Mouse (Mus musculus) bone marrow macrophage, adult 2 months (primary cell): ENCODE data around the gene Lipc. TPM values are rescaled to one million over a fixed set of nuclear protein-coding genes. Genes with fewer than 3 reads are reported as not detected.
A peak's percentile ranks its signal among the peaks of the same experiment; 100 is the strongest.

ENCODE experiments used
- H3K27ac ChIP-seq: 2 replicates; pipeline ENCODE4 v1.5.1; 2012; ENCODE audit warnings: low read depth, low read length; ENCODE audit not compliant: insufficient read depth
- H3K4me1 ChIP-seq: 2 replicates; pipeline ENCODE4 v1.6.1; 2012; ENCODE audit warnings: low read length; ENCODE audit not compliant: control insufficient read depth, insufficient read depth
- H3K4me3 ChIP-seq: 2 replicates; pipeline ENCODE4 v1.5.1; 2012; ENCODE audit warnings: mild to moderate bottlenecking, low read length, moderate library complexity; ENCODE audit not compliant: insufficient read depth
- CTCF ChIP-seq: IDR thresholded peaks from 2 replicates; pipeline ENCODE4 v1.5.1; 2012; ENCODE audit warnings: low read depth, mild to moderate bottlenecking, low read length, moderate library complexity
- POLR2A ChIP-seq: IDR thresholded peaks from 2 replicates; pipeline ENCODE4 v1.6.1; 2012; ENCODE audit warnings: mild to moderate bottlenecking, low read depth, low read length, borderline replicate concordance
- polyA plus RNA-seq: library from polyadenylated mRNA; stranded (reverse); fragments of >200 nt; gene quantifications from 2 replicates; pipeline ENCODE4 v1.2.4, GENCODE M21; 2012; ENCODE audit not compliant: missing spikeins, insufficient read depth, insufficient read length

The Lipc gene
- polyA plus RNA-seq, 1 experiment: 0.32 TPM

- H3K4me3 ChIP-seq: no peak overlapping the region
- H3K27ac ChIP-seq: no peak overlapping the region
- no peak for TF ChIP-seq POLR2A
- TF ChIP-seq CTCF: no peak
- H3K4me1 ChIP-seq: no peaks in the 10 kb centered on the region
Observed at GRCm38 (mm10) chr9:70959447-70959846, 7.4 kb upstream of the Lipc start.

DNA sequence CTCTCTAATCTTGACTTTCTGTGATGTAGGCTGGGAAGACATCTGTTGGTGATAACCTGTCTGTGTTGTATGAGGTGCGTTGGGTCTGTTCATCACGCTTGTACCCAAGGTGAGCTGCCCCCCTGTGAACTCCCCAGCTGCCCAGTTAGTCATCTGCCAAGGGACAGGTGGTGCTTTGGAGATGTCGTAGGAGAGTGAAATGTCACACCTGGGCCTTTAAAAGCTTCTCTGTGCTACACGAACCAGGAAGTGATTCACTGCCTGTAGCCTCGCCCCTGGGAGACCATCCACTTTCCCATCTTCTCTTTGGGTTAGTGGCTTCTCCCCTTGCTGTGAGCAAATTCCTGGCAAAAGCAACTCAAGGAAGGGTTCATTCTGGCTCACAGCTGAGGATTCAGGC is 6.4 kb upstream of the Lipc start:
- no peak for TF ChIP-seq POLR2A
- TF ChIP-seq CTCF: no peak
- Histone ChIP-seq H3K4me1 (no peaks in the 10 kb centered on the region), H3K4me3 (no peak overlapping the region), H3K27ac (no peak overlapping the region)

DNA sequence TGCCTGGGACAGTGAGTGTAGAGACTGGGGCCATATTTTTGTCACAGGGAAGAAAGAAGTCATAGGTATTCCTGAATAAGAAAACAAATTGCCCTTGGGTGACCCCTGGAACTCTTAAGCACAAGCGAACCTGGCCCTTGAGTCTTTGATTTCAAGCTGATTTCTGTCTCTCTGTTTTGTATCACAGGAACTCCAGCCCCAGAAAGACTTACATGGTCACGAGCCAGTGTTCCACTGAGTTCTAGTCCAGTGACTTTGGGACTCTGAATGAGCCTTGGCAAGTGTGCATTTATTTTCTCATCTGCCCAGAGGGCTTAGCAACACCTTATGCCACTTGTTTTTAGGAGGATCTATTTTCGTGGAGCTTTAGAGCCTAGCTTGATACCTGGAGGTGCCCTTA is 5.7 kb upstream of the Lipc start:
- no peak overlapping the region for H3K4me3 ChIP-seq
- TF ChIP-seq CTCF: no peak
- TF ChIP-seq POLR2A: no peak
- H3K27ac ChIP-seq: no peak overlapping the region
- H3K4me1 ChIP-seq: no peaks in the 10 kb centered on the region

GRCm38 (mm10) chr9:70954226-70954625 is 2.2 kb upstream of the Lipc start:
- Histone ChIP-seq H3K27ac (no peak overlapping the region), H3K4me3 (no peak overlapping the region), H3K4me1 (no peaks in the 10 kb centered on the region)
- TF ChIP-seq CTCF: no peak
- no peak for TF ChIP-seq POLR2A

GRCm38 (mm10) chr9:70949336-70949735 is 2.7 kb downstream of the Lipc start:
- H3K4me3 ChIP-seq: no peak overlapping the region
- H3K4me1 ChIP-seq: no peaks in the 10 kb centered on the region
- no peak overlapping the region for H3K27ac ChIP-seq
- TF ChIP-seq CTCF: no peak
- TF ChIP-seq POLR2A: no peak

DNA sequence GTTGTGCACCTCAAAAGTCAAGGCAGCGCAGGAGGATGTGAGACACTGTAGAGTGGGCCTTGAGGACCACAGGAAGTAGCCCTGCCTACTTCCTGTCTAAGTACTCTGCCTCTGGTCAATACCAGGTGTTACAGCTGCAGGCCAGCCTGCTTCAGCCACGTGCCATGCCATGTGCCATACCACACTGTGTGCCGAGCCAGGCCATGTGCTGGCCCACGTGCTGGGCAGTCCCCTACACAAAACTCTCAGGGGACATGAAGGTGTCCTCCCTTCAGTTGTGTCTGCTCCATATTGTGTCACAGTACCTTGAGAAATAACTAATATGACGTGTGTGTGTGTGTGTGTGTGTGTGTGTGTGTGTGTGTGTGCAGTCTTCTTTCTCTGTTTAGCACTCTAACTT is 4.7 kb downstream of the Lipc start:
- TF ChIP-seq POLR2A (no peak), CTCF (no peak)
- Histone ChIP-seq H3K4me1 (peaks cover 17% of the 10 kb centered on the region), H3K27ac (no peak overlapping the region), H3K4me3 (no peak overlapping the region)

- Histone ChIP-seq H3K27ac (peak overlapping the region; percentile 84), H3K4me3 (no peak overlapping the region), H3K4me1 (peaks cover 21% of the 10 kb centered on the region)
- TF ChIP-seq CTCF (no peak), POLR2A (no peak)
Observed at GRCm38 (mm10) chr9:70942686-70943333, 9.2 kb downstream of the Lipc start.

DNA sequence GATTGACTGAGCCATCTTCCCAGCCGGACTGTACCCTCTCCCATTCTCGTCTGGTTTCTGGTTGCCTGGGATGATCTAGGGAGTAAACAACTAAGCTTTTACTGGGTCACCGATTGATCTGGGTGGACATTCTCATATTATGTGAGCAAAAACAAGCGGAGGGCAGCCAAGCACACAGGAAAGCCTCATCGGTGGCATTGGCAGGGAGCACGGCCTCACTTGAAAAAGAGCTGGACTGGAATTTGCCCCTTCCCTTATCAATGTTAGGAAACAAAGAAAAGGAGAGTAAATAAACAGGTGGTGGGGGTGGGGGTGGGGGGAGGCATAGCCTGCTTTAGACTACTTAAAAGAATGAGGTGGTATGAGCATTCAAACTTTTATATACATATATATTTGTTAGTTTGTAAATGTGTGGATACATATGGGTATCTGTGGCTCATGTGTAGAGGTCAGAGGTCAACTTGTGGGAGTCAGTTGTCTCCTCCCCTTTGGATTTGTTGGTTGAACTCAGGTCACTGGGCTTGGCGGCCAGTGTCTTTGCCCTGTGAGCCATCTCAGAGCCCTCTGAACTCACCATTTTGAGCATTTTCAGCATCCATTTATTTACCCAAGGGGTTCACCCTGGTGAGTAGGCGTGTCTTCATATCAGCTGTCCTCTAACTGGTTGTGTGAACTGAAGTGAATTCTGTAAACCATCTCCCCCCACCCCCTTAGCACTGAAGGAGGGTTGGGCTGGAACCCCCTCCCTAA is 12.1 kb downstream of the Lipc start:
- H3K27ac ChIP-seq: no peak overlapping the region
- H3K4me3 ChIP-seq: no peak overlapping the region
- H3K4me1 ChIP-seq: peaks cover 33% of the 10 kb centered on the region
- TF ChIP-seq CTCF (no peak), POLR2A (no peak)

DNA sequence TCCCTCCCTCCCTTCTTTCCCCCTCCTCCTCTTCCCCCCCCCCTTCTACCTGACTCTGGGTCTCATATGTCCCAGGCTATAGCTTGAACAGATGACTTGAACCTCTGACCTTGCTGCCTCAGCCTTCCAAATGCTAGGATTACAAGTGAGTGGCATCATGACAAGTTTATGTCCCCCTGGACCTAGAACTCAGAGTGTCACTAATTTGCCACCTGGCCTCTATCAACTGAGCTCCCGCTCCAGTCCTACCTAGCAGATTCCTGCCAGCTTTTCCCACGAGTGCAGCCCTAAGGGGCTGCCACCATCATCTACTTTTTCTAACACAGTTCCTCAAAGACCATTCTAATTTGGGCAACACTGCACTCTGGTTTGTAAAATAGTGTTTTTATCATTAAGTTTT is 13.2 kb downstream of the Lipc start:
- no peak overlapping the region for H3K27ac ChIP-seq
- H3K4me3 ChIP-seq: no peak overlapping the region
- H3K4me1 ChIP-seq: peaks cover 29% of the 10 kb centered on the region
- TF ChIP-seq CTCF (no peak), POLR2A (no peak)

- peaks cover 22% of the 10 kb centered on the region for H3K4me1 ChIP-seq
- no peak for TF ChIP-seq POLR2A
- TF ChIP-seq CTCF: no peak
- H3K27ac ChIP-seq: no peak overlapping the region
- H3K4me3 ChIP-seq: no peak overlapping the region
Observed at GRCm38 (mm10) chr9:70938134-70938533, 13.9 kb downstream of the Lipc start.
